Mouse (Mus musculus) MEL (cell line): ENCODE results near the gene Slc22a8. TPM values are rescaled to one million over a fixed set of nuclear protein-coding genes. Genes with fewer than 3 reads are reported as not detected.

ENCODE experiments used
- DNase-seq: peaks from one replicate; pipeline ENCODE4 v3.0.0; 2011; ENCODE audit warnings: low read depth, low spot score
- H3K27ac ChIP-seq: 2 replicates; pipeline ENCODE4 v1.5.1; 2012; ENCODE audit warnings: low read depth, mild to moderate bottlenecking, control low read depth, low read length, moderate library complexity; ENCODE audit not compliant: control insufficient read depth
- H3K27me3 ChIP-seq, 2 experiments: fragments of 150-350 bp in 1 of 2; sonication (generic) in 1 of 2; 2 replicates each; pipeline ENCODE4 v1.6.1; 2012; ENCODE audit warnings: low read length in 2 of 2, mild to moderate bottlenecking in 2 of 2, improper control_type of control experiment in 1 of 2, moderate library complexity in 1 of 2; ENCODE audit not compliant: insufficient read depth in 2 of 2, control insufficient read depth in 1 of 2
- H3K36me3 ChIP-seq, 2 experiments: 2 replicates each; pipeline ENCODE4 v1.6.1; 2012 to 2014; ENCODE audit warnings: low read length in 2 of 2, improper control_type of control experiment in 1 of 2, inconsistent platforms in 1 of 2, mild to moderate bottlenecking in 1 of 2; ENCODE audit not compliant: insufficient read depth in 2 of 2, control insufficient read depth in 1 of 2
- H3K4me1 ChIP-seq, 2 experiments: fragments of 150-350 bp in 1 of 2; sonication (generic) in 1 of 2; 2 replicates each; pipeline ENCODE4 v1.6.1; 2012; ENCODE audit warnings: low read length in 2 of 2, improper control_type of control experiment in 1 of 2, mild to moderate bottlenecking in 1 of 2; ENCODE audit not compliant: insufficient read depth in 2 of 2, control insufficient read depth in 1 of 2
- H3K4me3 ChIP-seq, 2 experiments: fragments of 150-350 bp in 1 of 2; sonication (generic) in 1 of 2; 2 replicates each; pipeline ENCODE4 v1.5.1; 2012; ENCODE audit warnings: low read depth in 2 of 2, low read length in 2 of 2, mild to moderate bottlenecking in 2 of 2, moderate library complexity in 2 of 2, control low read depth in 1 of 2, improper control_type of control experiment in 1 of 2; ENCODE audit not compliant: control insufficient read depth in 1 of 2, insufficient read depth in 1 of 2
- H3K79me2 ChIP-seq: 2 replicates; pipeline ENCODE4 v1.6.1; 2012; ENCODE audit warnings: mild to moderate bottlenecking, low read length, moderate library complexity; ENCODE audit not compliant: control insufficient read depth, poor library complexity, insufficient read depth
- H3K9ac ChIP-seq: 2 replicates; pipeline ENCODE4 v1.6.1; 2012; ENCODE audit warnings: low read depth, mild to moderate bottlenecking, control low read depth, low read length, moderate library complexity; ENCODE audit not compliant: control insufficient read depth, poor library complexity, severe bottlenecking
- H3K9me3 ChIP-seq: fragments of 150-350 bp; sonication (generic); replicated peaks from 2 replicates; pipeline ENCODE4 v1.6.1; 2012; ENCODE audit warnings: mild to moderate bottlenecking, low read length, improper control_type of control experiment, moderate library complexity; ENCODE audit not compliant: insufficient read depth
- BHLHE40 ChIP-seq: IDR thresholded peaks from 2 replicates; pipeline ENCODE4 v1.6.1; 2012; ENCODE audit warnings: low read depth, mild to moderate bottlenecking, inconsistent platforms, low read length, improper control_type of control experiment, borderline replicate concordance
- CTCF ChIP-seq, 3 experiments: IDR thresholded peaks in 2 of 3; conservative IDR thresholded peaks in 1 of 3; 2 replicates each; pipeline ENCODE4 v1.5.1; 2011 to 2012; ENCODE audit warnings: low read length in 3 of 3, low read depth in 2 of 3, mild to moderate bottlenecking in 2 of 3, improper control_type of control experiment in 1 of 3, inconsistent platforms in 1 of 3, mixed read lengths in 1 of 3, moderate library complexity in 1 of 3; ENCODE audit not compliant: control insufficient read depth in 1 of 3, insufficient read depth in 1 of 3, poor library complexity in 1 of 3, severe bottlenecking in 1 of 3
- ELF1 ChIP-seq: IDR thresholded peaks from 2 replicates; pipeline ENCODE4 v1.6.1; 2014; ENCODE audit warnings: low read depth, mild to moderate bottlenecking, inconsistent platforms, low read length, improper control_type of control experiment, moderate library complexity
- EP300 ChIP-seq, 2 experiments: IDR thresholded peaks; 2 replicates each; pipeline ENCODE4 v1.6.1; 2011; ENCODE audit warnings: improper control_type of control experiment in 2 of 2, low read length in 2 of 2, low read depth in 1 of 2, mild to moderate bottlenecking in 1 of 2
- GABPA ChIP-seq: IDR thresholded peaks from 2 replicates; pipeline ENCODE4 v1.6.1; 2012; ENCODE audit warnings: low read depth, mild to moderate bottlenecking, inconsistent platforms, low read length, improper control_type of control experiment, moderate library complexity
- KAT2A ChIP-seq: conservative IDR thresholded peaks from 2 replicates; pipeline ENCODE4 v1.6.1; 2012; ENCODE audit warnings: low read depth, low read length, improper control_type of control experiment, inconsistent platforms
- MYB ChIP-seq: IDR thresholded peaks from 2 replicates; pipeline ENCODE4 v1.6.1; 2011; ENCODE audit warnings: mild to moderate bottlenecking, low read depth, low read length, improper control_type of control experiment
- POLR2A ChIP-seq, 2 experiments: IDR thresholded peaks; 2 replicates each; pipeline ENCODE4 v1.6.1; 2011 to 2012; ENCODE audit warnings: low read length in 2 of 2, mild to moderate bottlenecking in 2 of 2, control low read depth in 1 of 2, improper control_type of control experiment in 1 of 2, low read depth in 1 of 2, moderate library complexity in 1 of 2; ENCODE audit not compliant: control insufficient read depth in 1 of 2, insufficient read depth in 1 of 2, poor library complexity in 1 of 2
- POLR2AphosphoS2 ChIP-seq: IDR thresholded peaks from 2 replicates; pipeline ENCODE4 v1.6.1; 2011; ENCODE audit warnings: low read length, improper control_type of control experiment
- RCOR1 ChIP-seq: IDR thresholded peaks from 2 replicates; pipeline ENCODE4 v1.6.1; 2012; ENCODE audit warnings: low read depth, mild to moderate bottlenecking, inconsistent platforms, low read length, improper control_type of control experiment
- TBP ChIP-seq: IDR thresholded peaks from 2 replicates; pipeline ENCODE4 v1.8.0; 2011; ENCODE audit warnings: low read depth, low read length, improper control_type of control experiment
- TCF12 ChIP-seq: IDR thresholded peaks from 2 replicates; pipeline ENCODE4 v1.6.1; 2014; ENCODE audit warnings: low read depth, mild to moderate bottlenecking, inconsistent platforms, low read length, improper control_type of control experiment, moderate library complexity
- UBTF ChIP-seq: IDR thresholded peaks from 2 replicates; pipeline ENCODE4 v1.6.1; 2012; ENCODE audit warnings: low read depth, mild to moderate bottlenecking, inconsistent platforms, low read length, improper control_type of control experiment, moderate library complexity, borderline replicate concordance; ENCODE audit not compliant: insufficient read depth
- USF1 ChIP-seq: IDR thresholded peaks from 2 replicates; pipeline ENCODE4 v1.6.1; 2014; ENCODE audit warnings: low read depth, mild to moderate bottlenecking, inconsistent platforms, low read length, improper control_type of control experiment, moderate library complexity
- USF2 ChIP-seq, 2 experiments: IDR thresholded peaks; 2 replicates each; pipeline ENCODE4 v1.6.1; 2011 to 2012; ENCODE audit warnings: improper control_type of control experiment in 2 of 2, low read length in 2 of 2, borderline replicate concordance in 1 of 2, inconsistent platforms in 1 of 2, low read depth in 1 of 2, mild to moderate bottlenecking in 1 of 2; ENCODE audit not compliant: insufficient read depth in 1 of 2
- ZC3H11A ChIP-seq: IDR thresholded peaks from 2 replicates; pipeline ENCODE4 v1.6.1; 2012; ENCODE audit warnings: low read depth, mild to moderate bottlenecking, inconsistent platforms, low read length, improper control_type of control experiment
- ZKSCAN1 ChIP-seq: IDR thresholded peaks from 2 replicates; pipeline ENCODE4 v1.6.1; 2012; ENCODE audit warnings: low read depth, mild to moderate bottlenecking, inconsistent platforms, low read length, improper control_type of control experiment, moderate library complexity
- ZNF384 ChIP-seq: IDR thresholded peaks from 2 replicates; pipeline ENCODE4 v1.6.1; 2012; ENCODE audit warnings: low read depth, mild to moderate bottlenecking, inconsistent platforms, low read length, improper control_type of control experiment
- polyA plus RNA-seq, 2 experiments: library from polyadenylated mRNA; stranded (reverse) in 1 of 2; unstranded in 1 of 2; fragments of >175 nt in 1 of 2; fragments of >200 nt in 1 of 2; gene quantifications; 2 replicates each; pipeline versions ENCODE4 v1.2.1 to v1.2.4; 2012; ENCODE audit warnings: low replicate concordance in 2 of 2, low read depth in 1 of 2; ENCODE audit not compliant: insufficient read length in 2 of 2, insufficient read depth in 1 of 2, missing spikeins in 1 of 2
- total RNA-seq: library from RNA; depleted of rRNA; stranded (reverse); fragments of 300-350 nt; gene quantifications from 2 replicates; pipeline ENCODE4 v1.2.3, GENCODE M21; 2012

Gene Slc22a8
- total and polyA plus RNA-seq, 3 experiments = not detected

- H3K27me3 ChIP-seq = peaks cover 15 to 31% of the 10 kb centered on the region in 2 experiments
- no peak for DNase-seq
- H3K4me1 ChIP-seq = no peaks in the 10 kb centered on the region
These were observed 25.3 kb downstream of the Slc22a8 start for GRCm38 (mm10) chr19:8616314-8616713.

GRCm38 (mm10) chr19:8617904-8618303 lies 26.9 kb downstream of the Slc22a8 start, which contains the start of gene Slc22a6:
TSS of gene Slc22a6 (plus strand) at chr19:8618039.
- DNase-seq = no peak
- TF ChIP-seq POLR2A (IDR thresholded peaks at IDR 0.05; ENCODE audit: control insufficient read depth in 1 of 2, insufficient read depth in 1 of 2, low read depth in 1 of 2, low read length in 2 of 2, poor library complexity in 1 of 2) = no peak
- TF ChIP-seq EP300 (IDR thresholded peaks at IDR 0.05; ENCODE audit: low read depth in 1 of 2, low read length in 2 of 2) = no peak
- no peak for TF ChIP-seq CTCF (IDR thresholded peaks at IDR 0.05 in 2 of 3, conservative IDR thresholded peaks at IDR 0.05 in 1 of 3; ENCODE audit: control insufficient read depth in 1 of 3, insufficient read depth in 1 of 3, low read depth in 2 of 3, low read length in 3 of 3, poor library complexity in 1 of 3, severe bottlenecking in 1 of 3)
- no peak for TF ChIP-seq ELF1
- no peak for TF ChIP-seq ZC3H11A
- TF ChIP-seq ZNF384 = no peak
- no peak for TF ChIP-seq RCOR1
- Histone ChIP-seq H3K9me3 (no peaks in the 10 kb centered on the region), H3K36me3 (no peaks in the 10 kb centered on the region), H3K79me2 (no peaks in the 10 kb centered on the region), H3K4me1 (no peaks in the 10 kb centered on the region), H3K27me3 (peaks cover 13 to 25% of the 10 kb centered on the region in 2 experiments), H3K4me3 (no peak within 1 kb of the TSS), H3K27ac (no peak within 1 kb of the TSS), H3K9ac (no peak within 1 kb of the TSS)

More at GRCm38 (mm10) chr19:8616314-8616713, 25.3 kb downstream of the Slc22a8 start:
- no peak overlapping the region for H3K9ac ChIP-seq
- H3K4me3 ChIP-seq = no peak overlapping the region
- no peaks in the 10 kb centered on the region for H3K9me3 ChIP-seq
- H3K79me2 ChIP-seq = no peaks in the 10 kb centered on the region
- H3K36me3 ChIP-seq = no peaks in the 10 kb centered on the region
- no peak overlapping the region for H3K27ac ChIP-seq
- no peak for TF ChIP-seq TCF12
- no peak for TF ChIP-seq USF1
- TF ChIP-seq UBTF = no peak
- no peak for TF ChIP-seq MYB
- no peak for TF ChIP-seq TBP
- TF ChIP-seq POLR2AphosphoS2 = no peak
- no peak for TF ChIP-seq EP300 (IDR thresholded peaks at IDR 0.05; ENCODE audit: low read depth in 1 of 2, low read length in 2 of 2)
- no peak for TF ChIP-seq USF2 (IDR thresholded peaks at IDR 0.05; ENCODE audit: borderline replicate concordance in 1 of 2, insufficient read depth in 1 of 2, low read depth in 1 of 2, low read length in 2 of 2)
- no peak for TF ChIP-seq GABPA
- no peak for TF ChIP-seq ZKSCAN1
- no peak for TF ChIP-seq BHLHE40
- TF ChIP-seq KAT2A = no peak
